Mouse (Mus musculus) testis, postnatal 10 days (tissue): Measurements from ENCODE around the gene Mpp6.

ENCODE experiments used
- DNase-seq: peaks from one replicate; pipeline ENCODE4 v3.0.0; 2021; ENCODE audit warnings: low spot score

Mpp6 gene

DNA sequence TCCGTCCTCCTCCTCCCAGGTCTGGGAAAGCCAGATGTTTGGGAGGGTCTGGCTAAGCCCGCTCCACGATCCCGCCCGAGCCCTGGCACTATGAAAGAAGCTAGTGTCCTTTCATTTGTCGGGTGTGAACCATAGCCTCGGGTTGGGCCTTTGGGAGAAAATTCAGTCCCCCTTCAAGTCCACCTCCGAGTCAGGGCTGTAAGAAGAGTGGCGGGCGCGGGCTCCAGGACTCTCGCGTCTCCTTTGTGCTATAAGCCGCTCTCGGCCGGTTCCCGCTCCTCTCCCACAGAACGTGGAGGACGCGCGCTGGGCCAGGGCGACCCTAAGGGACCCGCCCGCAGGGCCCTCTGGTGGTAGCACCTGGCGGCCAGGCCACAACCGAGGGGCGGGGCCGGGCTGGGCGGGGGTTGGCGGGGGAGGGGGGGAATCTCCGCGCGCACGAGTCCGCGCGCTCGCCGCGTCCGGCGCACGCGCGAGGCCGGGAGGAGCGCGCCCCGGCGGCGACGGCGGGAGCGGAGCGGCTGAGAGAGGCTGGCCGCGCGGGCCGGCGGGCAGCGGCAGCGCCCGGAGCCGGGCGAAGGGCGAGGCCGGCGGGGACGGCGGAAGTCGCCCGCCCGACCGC, at the start of gene Mpp6:
TSS of gene Mpp6 (plus strand) at position 485 of the 622 bp plus-strand sequence.
- DNase-seq = peak; percentile 90

DNA sequence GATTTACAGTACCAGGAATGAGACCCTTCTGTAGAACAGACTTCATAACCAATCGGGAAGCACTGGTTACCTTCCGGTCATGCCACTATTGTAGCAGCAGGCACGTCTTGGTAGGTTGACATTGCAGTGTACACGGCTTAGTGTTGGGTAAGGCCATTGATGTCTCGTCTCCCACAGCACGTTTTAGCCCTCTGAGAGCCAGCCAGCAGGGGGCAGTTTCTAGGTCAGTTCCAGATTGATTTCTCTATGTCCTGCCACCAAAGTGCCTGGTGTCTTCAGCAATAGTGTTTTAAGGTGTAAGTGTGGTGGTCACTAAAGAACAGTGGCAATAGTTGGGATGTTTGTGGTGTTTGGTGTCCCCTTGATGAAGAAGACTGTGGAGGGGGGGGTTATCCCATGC, 43.9 kb upstream of the Mpp6 start:
- DNase-seq = no peak

GRCm38 (mm10) chr6:50068490-50068889, 41.6 kb upstream of the Mpp6 start:
- no peak for DNase-seq

- no peak for DNase-seq
These were observed 34.8 kb upstream of the Mpp6 start for GRCm38 (mm10) chr6:50075248-50075647.

GRCm38 (mm10) chr6:50076473-50076872, 33.6 kb upstream of the Mpp6 start:
- no peak for DNase-seq

GRCm38 (mm10) chr6:50080431-50080830, 29.6 kb upstream of the Mpp6 start:
- DNase-seq = no peak

DNA sequence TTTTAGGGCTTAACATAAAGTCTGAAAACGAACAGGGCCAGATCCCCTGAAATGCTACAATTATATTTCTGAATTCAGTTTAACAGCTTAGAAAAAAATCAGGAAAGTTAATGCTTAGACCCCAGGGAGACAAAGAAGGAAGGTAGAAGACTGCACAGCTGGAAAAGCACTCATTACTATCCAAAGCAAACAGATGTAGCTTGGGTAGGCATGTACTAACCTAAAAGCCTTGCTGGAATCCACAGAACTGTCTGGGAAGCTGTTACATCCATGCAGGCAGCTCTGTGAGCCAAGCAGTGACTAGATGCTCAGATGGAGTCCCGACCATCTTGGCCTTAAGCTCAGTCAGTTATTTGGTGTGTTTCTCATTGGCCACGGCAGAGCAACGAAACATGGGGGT, 24.8 kb upstream of the Mpp6 start:
- DNase-seq = no peak

GRCm38 (mm10) chr6:50089333-50089732, 20.7 kb upstream of the Mpp6 start:
- DNase-seq = no peak

GRCm38 (mm10) chr6:50090221-50090620, 19.8 kb upstream of the Mpp6 start:
- peak; percentile 52 for DNase-seq

GRCm38 (mm10) chr6:50091462-50092154, 18.4 kb upstream of the Mpp6 start:
- DNase-seq = no peak

- no peak for DNase-seq
These were observed 762 bp upstream of the Mpp6 start for GRCm38 (mm10) chr6:50109201-50109756.

GRCm38 (mm10) chr6:50110379-50110941, 419 bp downstream of the Mpp6 start:
- DNase-seq = peak; percentile 67

GRCm38 (mm10) chr6:50111111-50111655, 1.1 kb downstream of the Mpp6 start:
- no peak for DNase-seq

- peak; percentile 97 for DNase-seq
These were observed 2.7 kb downstream of the Mpp6 start for GRCm38 (mm10) chr6:50112775-50113174.

- DNase-seq = no peak
These were observed 4.2 kb downstream of the Mpp6 start for GRCm38 (mm10) chr6:50114280-50114679.

DNA sequence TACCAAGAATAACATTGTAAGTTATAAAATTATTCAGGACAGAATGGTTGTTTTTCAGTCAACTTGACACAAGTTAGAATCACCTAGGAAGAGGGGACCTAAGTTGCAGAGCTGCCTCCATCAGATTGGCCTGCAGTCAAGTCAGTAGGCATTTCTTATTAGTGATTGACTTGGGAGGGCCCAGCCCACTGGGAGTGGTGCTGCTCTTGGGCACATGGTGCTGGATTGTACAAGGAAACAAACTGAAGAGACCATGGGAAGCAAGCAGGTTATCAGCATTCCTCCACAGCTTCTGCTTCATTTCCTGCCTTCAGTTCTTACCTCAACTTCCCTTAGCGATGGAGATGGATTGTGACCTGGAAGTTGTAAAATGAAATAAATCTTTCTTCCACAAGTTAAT, 10.9 kb downstream of the Mpp6 start:
- DNase-seq = no peak

GRCm38 (mm10) chr6:50122835-50123234, 12.8 kb downstream of the Mpp6 start:
- no peak for DNase-seq

DNA sequence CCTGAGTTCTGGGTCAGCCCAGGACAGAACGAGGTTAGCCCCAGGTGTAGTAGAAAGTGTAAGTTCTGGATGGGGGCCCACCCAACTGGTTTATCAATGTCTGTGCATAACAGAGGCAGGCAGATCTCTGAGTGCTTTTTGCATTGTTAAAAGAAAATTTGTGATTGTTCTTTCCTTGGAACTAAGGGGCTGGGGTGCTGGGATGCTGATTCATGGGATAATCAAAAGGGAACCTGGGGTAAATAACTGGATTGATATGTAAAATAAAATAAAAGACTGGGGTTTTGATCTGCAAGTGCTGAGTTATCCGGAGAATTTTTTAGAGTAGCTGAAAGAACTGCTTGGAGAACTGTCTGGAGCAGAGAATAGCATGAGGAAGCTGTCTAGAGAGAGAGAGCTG, 14.2 kb downstream of the Mpp6 start:
- no peak for DNase-seq

DNA sequence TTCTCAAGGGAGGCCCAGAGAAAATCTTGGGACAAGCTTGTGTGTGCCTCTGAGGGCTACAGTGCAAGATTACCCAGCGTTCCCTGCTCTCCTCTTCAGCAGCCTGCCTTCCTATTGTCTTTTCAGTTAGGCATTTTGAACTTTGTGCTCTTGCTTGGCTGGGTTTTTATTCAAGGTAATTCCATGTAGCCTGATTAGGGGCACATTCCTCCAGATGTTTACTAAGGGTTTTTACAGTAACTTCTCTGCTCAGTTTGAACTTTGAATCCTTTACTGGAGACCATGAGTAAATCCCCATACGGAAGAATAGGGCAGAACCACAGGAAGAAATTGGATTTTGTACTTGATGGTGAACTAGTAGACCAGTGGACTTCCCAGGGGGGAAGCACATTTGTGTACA, 16.3 kb downstream of the Mpp6 start:
- DNase-seq = no peak

GRCm38 (mm10) chr6:50127536-50127935, 17.5 kb downstream of the Mpp6 start:
- DNase-seq = no peak

DNA sequence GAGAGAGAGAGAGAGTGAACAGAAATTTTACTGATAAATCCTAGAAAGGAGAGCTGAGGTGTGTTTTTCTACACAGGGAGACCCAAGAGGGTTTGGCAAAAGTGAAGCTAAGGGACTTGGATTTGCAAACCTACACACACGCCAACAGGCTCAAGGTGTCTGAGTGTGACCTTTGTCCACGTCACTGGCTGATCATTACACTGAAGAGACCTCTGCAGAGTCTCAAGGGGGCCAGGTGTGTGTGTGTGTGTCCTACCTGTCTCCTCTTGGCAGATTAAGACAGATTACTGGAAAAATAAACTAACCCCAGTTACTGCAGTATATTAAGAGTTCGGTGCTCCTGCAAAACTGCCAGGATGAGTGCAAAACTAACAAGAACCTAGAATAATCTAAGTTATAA, 27.6 kb downstream of the Mpp6 start:
- no peak for DNase-seq

DNA sequence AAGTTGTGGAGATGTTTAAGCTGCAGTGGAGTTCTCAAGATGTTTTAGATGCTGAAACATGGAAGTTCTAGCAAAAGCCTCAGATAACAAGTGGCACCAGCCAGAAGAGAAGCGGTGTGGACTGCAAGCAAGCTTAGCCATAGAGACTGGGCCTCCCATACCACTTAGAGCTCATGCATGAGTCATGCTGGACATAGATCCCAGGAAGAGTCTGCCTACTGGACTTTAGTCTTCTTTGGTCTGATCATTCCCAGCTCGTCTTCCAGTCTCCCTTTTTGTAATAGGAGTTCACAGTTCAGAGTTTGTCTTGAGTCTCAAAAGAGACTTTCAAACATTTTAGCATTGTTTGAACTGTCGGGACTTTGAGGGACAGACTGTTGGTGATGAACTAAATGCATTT, 29.5 kb downstream of the Mpp6 start:
- DNase-seq = no peak

DNA sequence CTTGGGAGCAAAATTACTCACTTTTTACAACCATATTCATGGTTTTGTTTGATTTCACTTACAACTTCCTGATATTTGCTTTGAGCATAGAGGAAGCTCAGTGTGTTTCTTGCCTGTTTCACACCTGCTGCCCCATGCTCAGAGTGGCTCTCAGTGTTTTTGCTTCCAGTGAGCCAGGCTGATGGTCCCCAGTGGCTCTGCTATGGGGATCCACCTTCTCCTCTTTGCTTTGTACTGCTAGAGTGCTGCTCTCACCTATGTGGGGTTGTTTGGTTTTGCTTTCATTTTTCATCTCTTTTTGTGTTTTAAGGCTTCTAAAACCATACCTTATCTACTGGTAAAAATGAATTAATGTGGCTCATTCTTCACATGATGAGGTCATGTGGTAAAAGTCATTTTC, 36.1 kb downstream of the Mpp6 start:
- DNase-seq = no peak
